Mouse (Mus musculus): ENCODE measurements around the gene Olfr1082.
"Not testable (repeated sequence)": the region's sequence is repeated elsewhere in the genome, so short reads cannot be mapped to it uniquely, and the experiment has no call there.

The Olfr1082 gene

DNA sequence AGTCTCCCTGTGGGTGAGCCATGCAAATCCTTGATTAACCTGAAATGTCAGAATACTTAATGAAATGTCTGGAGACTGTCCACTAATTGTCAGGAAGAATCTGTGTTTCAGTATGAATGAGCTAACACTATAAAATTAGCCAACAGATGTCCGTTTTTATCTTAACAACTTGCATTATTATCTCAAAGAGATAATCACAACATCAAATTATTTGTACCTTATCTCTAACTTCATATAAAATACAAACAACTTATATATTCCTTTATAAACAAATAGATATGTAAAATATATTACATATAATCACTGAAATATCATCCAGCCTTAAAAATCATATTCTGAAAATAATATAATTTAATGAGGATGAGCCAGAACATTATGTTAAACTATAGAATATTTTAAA, at the start of gene Olfr1082:
TSS of gene Olfr1082 (minus strand) at position 101 of the 400 bp plus-strand sequence.
- ATAC-seq (ENCODE audit: insufficient number of reproducible peaks, low FRiP score, low TSS enrichment) = not testable (repeated sequence)

DNA sequence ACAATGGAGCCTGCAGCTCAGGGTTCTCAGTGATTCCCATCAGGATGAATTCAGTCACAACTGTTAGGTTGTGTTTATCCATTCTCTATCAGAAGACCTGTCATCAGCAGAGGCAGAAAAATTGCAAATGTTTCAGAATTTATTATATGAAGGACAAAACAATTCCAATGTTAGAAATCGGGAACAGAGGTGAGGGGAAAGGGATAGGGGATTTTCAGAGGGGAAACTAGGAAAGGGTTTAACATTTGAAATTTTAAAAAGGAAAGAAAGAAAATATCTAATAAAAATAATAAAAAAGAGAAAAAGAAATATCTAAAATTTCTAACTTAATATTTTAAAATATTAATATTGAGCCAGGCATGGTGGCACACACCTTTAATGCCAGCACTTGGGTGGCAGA, 40.9 kb upstream of the Olfr1082 start, which contains the start of gene Olfr1084:
TSS of gene Olfr1084 (minus strand) at position 101 of the 400 bp plus-strand sequence.
- ATAC-seq (ENCODE audit: insufficient number of reproducible peaks, low FRiP score, low TSS enrichment) = not testable (repeated sequence)

DNA sequence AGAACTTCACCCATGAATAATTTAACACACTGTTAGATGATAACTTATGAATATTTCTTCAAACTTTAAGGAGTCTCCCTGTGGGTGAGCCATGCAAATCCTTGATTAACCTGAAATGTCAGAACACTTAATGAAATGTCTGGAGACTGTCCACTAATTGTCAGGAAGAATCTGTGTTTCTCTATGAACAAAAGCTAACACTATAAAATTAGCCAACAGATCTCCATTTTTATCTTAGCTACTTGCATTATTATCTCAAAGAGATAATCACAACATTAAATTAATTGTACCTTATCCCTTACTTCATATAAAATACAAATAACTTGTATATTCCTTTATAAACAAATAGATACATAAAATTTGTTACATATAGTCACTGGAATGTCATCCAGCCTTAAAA, 40.6 kb downstream of the Olfr1082 start, which contains the start of gene Olfr1080:
TSS of gene Olfr1080 (minus strand) at position 101 of the 400 bp plus-strand sequence.
- ATAC-seq (ENCODE audit: insufficient number of reproducible peaks, low FRiP score, low TSS enrichment) = not testable (repeated sequence)
